In genomic region chr4:155871404-155871803, GRCm38 (mm10) we compare ENCODE assay signal across 1 mouse cellular context.
TF ChIP-seq lines count a peak whose summit lies in the region.

No protein-coding gene starts in this region.

TF ChIP-seq in C2C12, 6 proteins besides CTCF, POLR2A, EP300 and RAD21:
- peak; percentile 36 for TF ChIP-seq USF1 (IDR thresholded peaks at IDR 0.05; ENCODE audit: low read depth)
- no peak for TF ChIP-seq MAX (IDR thresholded peaks at IDR 0.05)
